Mouse (Mus musculus) ES-Bruce4 (cell line): ENCODE data around the gene Trpv4.

Experiments
- CTCF ChIP-seq: IDR thresholded peaks from one replicate; pipeline ENCODE4 v1.8.1; 2011; ENCODE audit warnings: low read depth, low read length
- POLR2A ChIP-seq: IDR thresholded peaks from one replicate; pipeline ENCODE4 v1.8.1; 2011; ENCODE audit warnings: low read length; ENCODE audit not compliant: insufficient read depth

DNA sequence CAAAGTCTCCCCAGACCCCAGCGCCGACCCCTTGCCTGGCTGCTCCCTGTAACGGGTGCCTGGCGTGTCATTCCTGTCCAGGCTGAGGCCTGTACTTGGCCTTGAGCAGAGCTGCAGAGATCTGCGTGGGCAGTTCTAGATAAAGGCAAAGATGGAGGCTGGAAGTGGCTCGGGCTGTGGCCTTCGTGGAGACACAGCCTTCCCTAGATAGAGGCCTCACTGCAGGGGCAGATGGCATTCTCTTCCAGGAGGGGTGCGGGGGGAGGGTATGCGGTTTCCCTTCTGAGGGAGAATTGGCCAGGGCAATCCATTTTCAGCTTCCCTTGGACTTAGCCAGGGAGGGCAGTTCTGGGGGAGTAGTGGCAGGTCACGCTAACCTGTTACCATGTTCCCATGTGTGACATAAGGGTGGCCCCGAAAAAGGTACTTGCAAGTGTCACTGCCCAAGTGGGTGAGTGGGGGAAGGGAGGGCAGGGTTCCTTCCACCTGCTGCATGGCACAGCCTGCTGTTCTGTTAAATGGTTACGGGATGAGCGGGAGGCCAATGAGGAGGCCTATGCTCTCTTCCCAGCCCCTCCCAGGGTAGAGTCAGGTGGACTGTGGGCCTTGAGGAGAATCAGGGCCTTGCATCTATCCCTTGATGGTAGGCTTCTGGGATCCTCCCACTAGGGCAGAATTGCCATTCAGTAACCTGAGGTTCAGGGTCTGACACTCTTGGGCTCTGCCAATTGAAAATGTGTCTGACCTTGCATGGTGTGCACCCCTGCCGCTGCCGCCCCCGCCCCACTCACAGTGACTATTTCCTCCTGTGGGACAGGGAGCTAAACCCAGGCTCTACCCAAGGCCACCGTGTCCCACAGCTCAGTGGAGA lies 67.9 kb downstream of the Trpv4 start:
- TF ChIP-seq POLR2A (no peak), CTCF (no peak)
